Mouse (Mus musculus): ENCODE data around the gene Tbc1d19.

Tbc1d19 gene

DNA sequence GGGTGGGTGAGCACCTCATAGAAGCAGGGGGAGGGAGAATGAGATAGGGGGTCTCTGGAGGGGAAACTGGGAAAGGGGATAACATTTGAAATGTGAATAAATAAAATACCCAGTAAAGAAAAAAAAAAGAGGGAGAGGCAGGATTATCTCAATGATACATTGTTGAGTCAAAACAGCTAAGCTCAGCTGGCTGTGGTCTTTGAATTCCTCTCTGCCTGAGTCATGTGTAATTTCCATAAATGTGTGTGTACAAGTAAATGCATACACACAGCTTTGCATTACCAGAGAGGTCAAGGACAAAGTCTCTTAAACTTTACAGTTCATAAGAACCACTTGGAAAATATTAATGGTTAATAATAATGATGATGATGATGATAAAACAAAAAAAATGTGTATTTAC, 143.8 kb downstream of the Tbc1d19 start:
- DNase-seq (ENCODE audit: low read depth): no peak
